Mouse (Mus musculus) CH12.LX (cell line): ENCODE measurements around the gene Spata2l. TPM values are rescaled to one million over a fixed set of nuclear protein-coding genes. Genes with fewer than 3 reads are reported as not detected.

Source experiments
- DNase-seq: peaks from one replicate; pipeline ENCODE4 v3.0.0-alpha.2; 2013; ENCODE audit errors: extremely low read depth
- H3K27ac ChIP-seq: 2 replicates; pipeline ENCODE4 v1.5.1; 2012; ENCODE audit warnings: low read depth, mild to moderate bottlenecking, control low read depth, moderate library complexity; ENCODE audit not compliant: insufficient read depth
- H3K27me3 ChIP-seq: replicated peaks from 2 replicates; pipeline ENCODE3; 2012; ENCODE audit warnings: inconsistent platforms
- H3K36me3 ChIP-seq, 2 experiments: replicated peaks in 1 of 2; 2 replicates each; pipeline versions ENCODE3 to v1.6.1; 2012; ENCODE audit warnings: inconsistent platforms in 1 of 2, low read length in 1 of 2, mild to moderate bottlenecking in 1 of 2, mixed read lengths in 1 of 2, moderate library complexity in 1 of 2; ENCODE audit not compliant: control insufficient read depth in 1 of 2, insufficient read depth in 1 of 2
- H3K4me1 ChIP-seq, 2 experiments: 2 replicates each; pipeline ENCODE4 v1.6.1; 2012; ENCODE audit warnings: inconsistent platforms in 1 of 2, moderate library complexity in 1 of 2; ENCODE audit not compliant: insufficient read depth in 2 of 2, control insufficient read depth in 1 of 2
- H3K4me2 ChIP-seq: 2 replicates; pipeline ENCODE4 v1.6.1; 2012; ENCODE audit warnings: low read depth, mild to moderate bottlenecking, control low read depth; ENCODE audit not compliant: poor library complexity, insufficient read depth, severe bottlenecking
- H3K4me3 ChIP-seq, 3 experiments: fragments of 150-350 bp in 1 of 3; sonication (generic) in 1 of 3; replicated peaks in 1 of 3; 2 replicates each; pipeline versions ENCODE3 to v1.5.1; 2011 to 2012; ENCODE audit warnings: low read depth in 2 of 3, low read length in 2 of 3, mild to moderate bottlenecking in 2 of 3, moderate library complexity in 2 of 3, control low read depth in 1 of 3, improper control_type of control experiment in 1 of 3, inconsistent platforms in 1 of 3, mixed read lengths in 1 of 3; ENCODE audit not compliant: poor library complexity in 1 of 3
- H3K79me2 ChIP-seq: replicated peaks from 2 replicates; pipeline ENCODE4 v1.6.1; 2012; ENCODE audit warnings: mild to moderate bottlenecking, moderate library complexity; ENCODE audit not compliant: control insufficient read depth, poor library complexity, insufficient read depth, severe bottlenecking; ENCODE audit errors: extremely low read depth
- H3K9ac ChIP-seq: 2 replicates; pipeline ENCODE4 v1.6.1; 2012; ENCODE audit warnings: low read depth, mild to moderate bottlenecking, control low read depth, moderate library complexity; ENCODE audit not compliant: insufficient read depth
- H3K9me3 ChIP-seq: replicated peaks from 2 replicates; pipeline ENCODE3; 2012; ENCODE audit warnings: low read length, inconsistent platforms, mixed read lengths
- BHLHE40 ChIP-seq: IDR thresholded peaks from 2 replicates; pipeline ENCODE4 v1.6.1; 2011; ENCODE audit warnings: mild to moderate bottlenecking, low read depth, low read length, improper control_type of control experiment
- CTCF ChIP-seq, 2 experiments: IDR thresholded peaks in 1 of 2; conservative IDR thresholded peaks in 1 of 2; 2 replicates each; pipeline ENCODE4 v1.5.1; 2011 to 2012; ENCODE audit warnings: low read depth in 2 of 2, low read length in 2 of 2, improper control_type of control experiment in 1 of 2, inconsistent platforms in 1 of 2, mild to moderate bottlenecking in 1 of 2, moderate library complexity in 1 of 2
- E2F4 ChIP-seq: IDR thresholded peaks from 2 replicates; pipeline ENCODE4 v1.6.1; 2011; ENCODE audit warnings: low read depth, low read length, improper control_type of control experiment; ENCODE audit not compliant: insufficient replicate concordance
- ELF1 ChIP-seq: IDR thresholded peaks from 2 replicates; pipeline ENCODE4 v1.6.1; 2014; ENCODE audit warnings: low read depth, mild to moderate bottlenecking, inconsistent platforms, low read length, improper control_type of control experiment
- EP300 ChIP-seq: IDR thresholded peaks from 2 replicates; pipeline ENCODE4 v1.6.1; 2011; ENCODE audit warnings: low read length, improper control_type of control experiment
- HCFC1 ChIP-seq: IDR thresholded peaks from 2 replicates; pipeline ENCODE4 v1.6.1; 2012; ENCODE audit warnings: low read depth, mild to moderate bottlenecking, inconsistent platforms, low read length, improper control_type of control experiment
- IRF4 ChIP-seq: IDR thresholded peaks from 2 replicates; pipeline ENCODE4 v1.6.1; 2014; ENCODE audit warnings: low read depth, mild to moderate bottlenecking, inconsistent platforms, low read length, improper control_type of control experiment
- JUN ChIP-seq: IDR thresholded peaks from 2 replicates; pipeline ENCODE4 v1.6.1; 2011; ENCODE audit warnings: low read depth, mild to moderate bottlenecking, low read length, improper control_type of control experiment, moderate library complexity; ENCODE audit not compliant: insufficient read depth
- MAFK ChIP-seq: IDR thresholded peaks from 2 replicates; pipeline ENCODE4 v1.6.1; 2011; ENCODE audit warnings: low read length, improper control_type of control experiment; ENCODE audit not compliant: insufficient replicate concordance
- MAZ ChIP-seq: IDR thresholded peaks from 2 replicates; pipeline ENCODE4 v1.6.1; 2012; ENCODE audit warnings: low read depth, mild to moderate bottlenecking, inconsistent platforms, low read length, improper control_type of control experiment, moderate library complexity
- MEF2A ChIP-seq: IDR thresholded peaks from 2 replicates; pipeline ENCODE4 v1.6.1; 2014; ENCODE audit warnings: low read depth, mild to moderate bottlenecking, inconsistent platforms, low read length, improper control_type of control experiment, borderline replicate concordance
- MYC ChIP-seq: IDR thresholded peaks from 2 replicates; pipeline ENCODE4 v1.6.1; 2011; ENCODE audit warnings: low read depth, mild to moderate bottlenecking, improper control_type of control experiment, low read length
- POLR2A ChIP-seq: IDR thresholded peaks from 2 replicates; pipeline ENCODE4 v1.6.1; 2011; ENCODE audit warnings: low read depth, mild to moderate bottlenecking, improper control_type of control experiment, low read length
- SIN3A ChIP-seq: IDR thresholded peaks from 2 replicates; pipeline ENCODE4 v1.6.1; 2012; ENCODE audit warnings: low read length, improper control_type of control experiment, inconsistent platforms
- SMC3 ChIP-seq: IDR thresholded peaks from 2 replicates; pipeline ENCODE4 v1.6.1; 2011; ENCODE audit warnings: low read depth, low read length, improper control_type of control experiment
- UBTF ChIP-seq: IDR thresholded peaks from 2 replicates; pipeline ENCODE4 v1.6.1; 2012; ENCODE audit warnings: low read depth, mild to moderate bottlenecking, inconsistent platforms, low read length, improper control_type of control experiment, moderate library complexity
- USF2 ChIP-seq: conservative IDR thresholded peaks from 2 replicates; pipeline ENCODE4 v1.6.1; 2011; ENCODE audit warnings: low read depth, low read length, improper control_type of control experiment
- ZC3H11A ChIP-seq: IDR thresholded peaks from 2 replicates; pipeline ENCODE4 v1.6.1; 2012; ENCODE audit warnings: low read depth, mild to moderate bottlenecking, inconsistent platforms, low read length, improper control_type of control experiment
- ZKSCAN1 ChIP-seq: IDR thresholded peaks from 2 replicates; pipeline ENCODE4 v1.6.1; 2012; ENCODE audit warnings: low read depth, inconsistent platforms, low read length, improper control_type of control experiment, borderline replicate concordance
- ZMIZ1 ChIP-seq: IDR thresholded peaks from 2 replicates; pipeline ENCODE4 v1.6.1; 2012; ENCODE audit warnings: low read depth, mild to moderate bottlenecking, inconsistent platforms, low read length, improper control_type of control experiment
- ZNF384 ChIP-seq: IDR thresholded peaks from 2 replicates; pipeline ENCODE4 v1.6.1; 2012; ENCODE audit warnings: low read depth, low read length, improper control_type of control experiment, inconsistent platforms
- dilution Hi-C: fragments of 300-500 bp; cut with MboI; formaldehyde crosslinking; loops from 2 replicates; pipeline ENCODE4 v1.14.3; 2020; ENCODE audit warnings: low sequenced_read_pairs; ENCODE audit not compliant: extremely low pct_unique_long_range_greater_than_20kb, extremely low pct_ligation_motif_present
- in situ Hi-C: fragments of 300-500 bp; cut with MboI; formaldehyde crosslinking; loops from 3 replicates; pipeline ENCODE4 v1.14.3; 2019; ENCODE audit warnings: low sequenced_read_pairs, low pct_ligation_motif_present, low pct_unique_long_range_greater_than_20kb, mixed read lengths
- polyA plus RNA-seq: library from polyadenylated mRNA; unstranded; fragments of >175 nt; gene quantifications from 2 replicates; pipeline ENCODE4 v1.2.1, GENCODE M21; 2012; ENCODE audit warnings: low read depth; ENCODE audit not compliant: insufficient read length
- total RNA-seq, 2 experiments: library from RNA; depleted of rRNA; stranded (reverse); fragments of 300-350 nt in 1 of 2; fragments of >200 nt in 1 of 2; gene quantifications; 2 replicates each; pipeline ENCODE4 v1.2.3; 2012 to 2014

Gene Spata2l
- total and polyA plus RNA-seq, 3 experiments = 0.63 to 2.3 (median 1.4) TPM

DNA sequence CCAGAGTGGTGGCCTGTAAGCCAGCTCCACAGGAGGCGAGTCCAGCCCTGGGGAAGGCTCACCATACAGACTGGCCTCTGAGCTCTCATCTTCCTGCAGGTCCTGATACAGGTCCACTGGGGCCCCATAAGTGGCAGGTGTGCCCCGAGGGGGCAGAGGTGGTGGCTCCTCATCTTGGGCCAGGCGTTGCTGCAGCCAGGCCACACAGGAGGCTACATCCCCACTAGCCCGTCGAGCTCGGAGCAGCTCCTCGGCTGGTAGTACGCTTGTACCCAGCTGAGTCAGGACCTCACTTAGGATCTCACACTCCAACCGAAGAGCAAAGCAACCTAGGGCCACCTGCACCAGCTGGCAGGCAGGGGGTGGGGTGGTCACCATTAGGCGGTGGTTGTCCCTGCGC, 2.3 kb downstream of the Spata2l start:
- Histone ChIP-seq H3K9ac (no peak overlapping the region), H3K4me3 (no peak overlapping the region), H3K79me2 (no peaks in the 10 kb centered on the region)
- DNase-seq = no peak
- in situ Hi-C loops = no loop called here
- TF ChIP-seq SMC3 (no peak), SIN3A (no peak), POLR2A (no peak), ZKSCAN1 (no peak), MEF2A (no peak)
- TF ChIP-seq, all 38 proteins: peak for 0
- no peak overlapping the region for H3K27ac ChIP-seq
- dilution Hi-C loops = no loop called here
- H3K27me3 ChIP-seq = no peaks in the 10 kb centered on the region
- H3K36me3 ChIP-seq = peaks cover 17 to 40% of the 10 kb centered on the region in 2 experiments
- H3K4me1 ChIP-seq = peaks cover 13 to 17% of the 10 kb centered on the region in 2 experiments
- H3K4me2 ChIP-seq = no peak overlapping the region
- no peaks in the 10 kb centered on the region for H3K9me3 ChIP-seq

DNA sequence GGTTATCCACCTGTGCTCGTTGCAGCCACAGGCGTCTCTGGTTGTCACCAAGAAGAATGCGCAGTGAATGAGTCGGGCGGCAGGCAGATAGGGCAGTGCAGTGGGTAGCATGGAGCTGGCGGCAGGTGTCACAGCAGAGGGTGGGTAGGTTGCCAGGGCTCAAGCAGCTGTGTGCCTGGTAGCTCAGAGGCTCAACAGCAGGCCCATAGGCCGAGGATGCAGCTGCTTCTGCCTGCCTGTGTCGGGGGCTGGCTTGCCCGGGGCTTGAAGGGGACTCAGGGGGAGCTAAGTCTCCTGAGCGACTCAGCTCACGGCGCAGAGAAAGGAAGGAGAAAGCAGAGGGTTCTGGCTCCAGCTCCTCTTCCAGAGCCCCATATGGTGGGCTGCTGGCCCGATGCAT, 2.7 kb downstream of the Spata2l start:
- dilution Hi-C loops (no loop called here), in situ Hi-C loops (no loop called here)
- Histone ChIP-seq H3K27ac (no peak overlapping the region), H3K9me3 (no peaks in the 10 kb centered on the region), H3K4me3 (no peak overlapping the region), H3K4me1 (peaks cover 13 to 17% of the 10 kb centered on the region in 2 experiments), H3K4me2 (no peak overlapping the region), H3K27me3 (no peaks in the 10 kb centered on the region), H3K36me3 (peaks cover 17 to 45% of the 10 kb centered on the region in 2 experiments)
- DNase-seq = no peak
- no peak for TF ChIP-seq ZNF384
- no peak for TF ChIP-seq MAFK
- TF ChIP-seq MYC = no peak
- no peak for TF ChIP-seq UBTF
- TF ChIP-seq JUN = no peak
- no peak for TF ChIP-seq EP300
- TF ChIP-seq ZC3H11A = no peak
- no peak for TF ChIP-seq CTCF (conservative IDR thresholded peaks at IDR 0.05 in 1 of 2, IDR thresholded peaks at IDR 0.05 in 1 of 2; ENCODE audit: low read depth in 2 of 2, low read length in 2 of 2)
- TF ChIP-seq E2F4 = no peak
- TF ChIP-seq BHLHE40 = no peak
- no peak for TF ChIP-seq ZKSCAN1
- TF ChIP-seq USF2 = no peak
- TF ChIP-seq ELF1 = no peak
- TF ChIP-seq IRF4 = no peak
- TF ChIP-seq HCFC1 = no peak
- TF ChIP-seq MAZ = no peak
- no peak for TF ChIP-seq ZMIZ1
- TF ChIP-seq, all 38 proteins: peak for 0
- H3K9ac ChIP-seq = no peak overlapping the region
- H3K79me2 ChIP-seq = no peaks in the 10 kb centered on the region
